Mouse (Mus musculus) cerebellum, postnatal 4 days (tissue): ENCODE measurements around the gene Defa34.
"Not testable (repeated sequence)": the region's sequence is repeated elsewhere in the genome, so short reads cannot be mapped to it uniquely, and the experiment has no call there.

Source experiments
- DNase-seq, 2 experiments: peaks; one replicate each; pipeline ENCODE4 v3.0.0; 2022; ENCODE audit warnings: low spot score in 2 of 2, mixed read lengths in 1 of 2

The Defa34 gene

DNA sequence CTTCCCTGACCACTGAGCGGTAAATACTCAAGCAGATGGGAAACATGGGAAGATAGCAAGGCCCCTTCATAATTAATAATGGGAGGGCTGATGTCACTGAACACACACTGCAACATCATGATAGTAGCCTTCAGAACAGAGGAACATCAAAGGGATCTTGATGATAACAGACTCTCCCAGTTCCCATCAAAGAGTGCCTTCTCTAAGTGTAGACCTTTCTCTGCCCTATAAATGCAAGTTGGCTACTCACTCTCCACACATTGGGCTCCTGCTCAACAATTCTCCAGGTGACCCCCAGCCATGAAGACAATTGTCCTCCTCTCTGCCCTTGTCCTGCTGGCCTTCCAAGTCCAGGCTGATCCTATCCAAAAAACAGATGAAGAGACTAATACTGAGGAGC is at the start of gene Defa34:
Defa34 (plus strand) TSS at position 301 of the 400 bp plus-strand sequence.
- not testable (repeated sequence) for DNase-seq

DNA sequence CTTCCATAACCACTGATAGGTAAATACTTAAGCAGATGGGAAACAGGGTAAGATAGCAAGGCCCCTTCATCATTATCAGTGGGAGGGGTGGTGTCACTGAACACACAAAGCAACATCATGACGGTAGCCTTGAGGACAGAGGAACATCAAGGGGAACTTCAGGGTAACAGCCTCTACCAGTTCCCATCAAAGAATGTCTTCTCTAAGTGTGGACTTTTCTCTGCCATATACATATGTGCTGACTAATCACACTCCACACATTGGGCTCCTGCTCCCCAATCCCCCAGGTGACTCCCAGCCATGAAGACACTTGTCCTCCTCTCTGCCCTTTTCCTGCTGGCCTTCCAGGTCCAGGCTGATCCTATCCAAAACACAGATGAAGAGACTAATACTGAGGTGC is 47.7 kb upstream of the Defa34 start, which contains the start of gene Defa26:
Defa26 (plus strand) TSS at position 301 of the 400 bp plus-strand sequence.
- DNase-seq = not testable (repeated sequence)

DNA sequence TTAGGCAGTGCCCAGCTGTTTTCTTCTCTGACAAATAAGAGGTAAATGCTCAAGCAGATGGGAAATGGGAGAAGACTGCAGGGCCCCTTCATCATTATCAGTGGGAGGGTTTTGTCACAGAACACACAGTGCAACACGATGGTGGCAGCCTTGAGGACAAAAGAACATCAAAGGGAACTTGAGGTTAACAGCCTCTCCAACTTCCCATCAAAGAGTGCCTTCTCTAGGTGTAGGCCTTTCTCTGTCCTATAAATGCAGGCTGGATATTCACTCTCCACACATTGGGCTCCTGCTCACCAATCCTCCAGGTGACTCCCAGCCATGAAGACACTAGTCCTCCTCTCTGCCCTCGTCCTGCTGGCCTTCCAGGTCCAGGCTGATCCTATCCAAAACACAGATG is 10.1 kb upstream of the Defa34 start, which contains the start of gene Defa17:
Defa17 (plus strand) TSS at position 301 of the 400 bp plus-strand sequence.
- DNase-seq = not testable (repeated sequence)

DNA sequence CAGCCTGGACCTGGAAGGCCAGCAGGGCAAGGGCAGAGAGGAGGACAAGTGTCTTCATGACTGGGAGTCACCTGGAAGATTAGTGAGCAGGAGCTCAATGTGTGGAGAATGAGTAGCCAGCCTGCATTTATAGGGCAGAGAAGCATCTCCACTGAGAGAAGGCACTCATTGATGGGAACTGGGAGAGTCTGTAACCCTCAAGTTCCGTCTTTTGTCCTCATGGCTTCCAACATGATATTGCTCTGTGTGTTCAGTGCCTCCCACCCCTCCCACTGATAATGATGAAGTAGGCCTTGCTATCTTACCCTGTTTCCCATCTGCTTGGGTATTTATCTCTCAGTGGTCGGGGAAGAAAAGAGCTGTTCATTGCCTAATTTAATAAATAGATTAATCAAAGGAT is 37.9 kb downstream of the Defa34 start, which contains the start of gene AY761184:
AY761184 (minus strand) TSS at position 101 of the 400 bp plus-strand sequence.
- DNase-seq = not testable (repeated sequence)
